Mouse (Mus musculus): ENCODE measurements around the gene Slu7.
A peak's percentile ranks its signal among the peaks of the same experiment; 100 is the strongest.

DNA sequence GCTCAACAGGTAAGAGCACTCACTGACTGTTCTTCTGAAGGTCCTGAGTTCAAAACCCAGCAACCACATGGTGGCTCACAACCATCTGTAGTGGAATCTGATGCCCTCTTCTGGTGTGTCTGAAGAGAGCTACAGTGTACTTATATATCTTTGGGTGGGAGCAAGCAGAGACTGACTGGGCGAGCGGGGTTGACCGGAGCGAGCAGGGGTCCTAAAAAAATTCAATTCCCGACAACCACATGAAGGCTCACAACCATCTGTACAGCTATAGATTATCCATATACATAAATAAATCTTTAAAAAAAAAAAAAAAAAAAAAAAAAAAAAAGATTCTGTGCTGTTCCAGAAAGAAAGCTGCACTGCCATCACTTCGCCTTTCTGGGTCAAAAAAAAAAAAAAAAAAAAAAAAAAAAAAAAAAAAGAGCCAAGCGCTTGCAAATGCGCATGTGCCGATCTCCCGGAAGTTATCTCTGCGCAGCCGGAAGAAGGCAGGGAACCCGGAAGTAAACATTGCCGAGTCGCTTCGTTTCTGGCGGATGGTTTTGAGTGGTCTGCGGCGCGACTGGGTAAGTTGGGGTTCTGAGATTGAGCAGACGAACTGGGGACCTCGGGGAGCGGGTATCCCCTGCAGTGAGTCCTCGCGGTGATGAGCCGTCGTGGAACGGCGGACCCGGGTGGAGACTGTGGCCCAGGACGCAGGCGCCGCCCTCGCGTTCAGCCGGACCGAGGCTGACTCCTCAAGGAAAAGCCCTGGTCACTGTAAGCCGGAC, at the start of gene Slu7:
- no peak for TF ChIP-seq CTCF (IDR thresholded peaks at IDR 0.05; ENCODE audit: extremely low read depth, insufficient read length, insufficient replicate concordance, low read depth, low read length)
- peak; percentile 31; the same call in 1 of the 2 replicates for TF ChIP-seq POLR2A (IDR thresholded peaks at IDR 0.05; ENCODE audit: low read depth, low read length)
